13 mouse cellular contexts compared by ENCODE assay signal in genomic region chr4:53269999-53270398, GRCm38 (mm10).
DNase-seq lines count a peak whose midpoint lies in the region; ATAC-seq and TF ChIP-seq lines count a peak whose summit lies in the region.
"Had no signal": no experiment of that assay in that cellular context is flagged by ENCODE, and none has a peak within 500 bp of the region (broad histone marks: within the 10 kb centered on the region; RNA-seq: fewer than 3 reads in every experiment).

No protein-coding gene starts in this region.

- no peak for DNase-seq in lung, adult 2 months
- DNase-seq in heart, postnatal 10 days = peak; percentile 68 to 70
- no peak for DNase-seq in embryo, embryonic 10 days (ENCODE audit: low spot score)
- DNase-seq in left cerebral cortex, adult 2 months (ENCODE audit: extremely low spot score in 1 of 2, low spot score in 2 of 2) = no peak
- DNase-seq: liver, embryonic 13.5 days; right cerebral cortex, postnatal 14 days; thymus, postnatal 4 days had no signal

- intact Hi-C loops in heart, postnatal 10 days (cut with DNase I) = no loop called here
- intact Hi-C loops in left cerebral cortex, adult 2 months (cut with DNase I) = no loop called here

- WGBS in lung, embryonic 15.5 days = 51% methylated on average over 5 of the region's 5 CpGs
- WGBS in lung, adult 2 months = 65% methylated on average over 5 of the region's 5 CpGs
- 64% methylated on average over 5 of the region's 5 CpGs for WGBS in embryonic facial prominence, embryonic 15.5 days

- no peaks in the 10 kb centered on the region for H3K4me1 ChIP-seq in lung, embryonic 15.5 days
- no peaks in the 10 kb centered on the region for H3K4me1 ChIP-seq in lung, adult 2 months (ENCODE audit: control insufficient read depth, insufficient read depth, low read length)
- no peaks in the 10 kb centered on the region for H3K4me1 ChIP-seq in embryonic facial prominence, embryonic 15.5 days
- H3K4me1 ChIP-seq: embryonic facial prominence, embryonic 12.5 days; liver, embryonic 13.5 days had no signal

- no peak overlapping the region for H3K4me3 ChIP-seq in lung, embryonic 15.5 days
- no peak overlapping the region for H3K4me3 ChIP-seq in lung, adult 2 months (replicated peaks; ENCODE audit: extremely low read depth, low read depth, low read length)
- H3K4me3 ChIP-seq in embryonic facial prominence, embryonic 15.5 days (replicated peaks) = no peak overlapping the region
- no peak overlapping the region for H3K4me3 ChIP-seq in left cerebral cortex, adult 2 months
- H3K4me3 ChIP-seq: embryonic facial prominence, embryonic 12.5 days; liver, embryonic 13.5 days had no signal

- peak; percentile 72; the same call in 1 of the 2 replicates for ATAC-seq in lung, embryonic 15.5 days (ENCODE audit: borderline replicate concordance, extremely low read depth, low FRiP score, low TSS enrichment)
- peak; percentile 55; the same call in 1 of the 2 replicates for ATAC-seq in embryonic facial prominence, embryonic 15.5 days (ENCODE audit: insufficient number of reproducible peaks, low FRiP score, low TSS enrichment, low read depth)
- peak; percentile 95 for ATAC-seq in megakaryocyte-erythroid progenitor cell, adult 5-6 weeks (replicated peaks; ENCODE audit: low FRiP score, low TSS enrichment, poor library complexity, severe bottlenecking)
- ATAC-seq: hindbrain, postnatal 0 days; Patski had no signal

- H3K4me2 ChIP-seq in lung, embryonic 15.5 days = no peak overlapping the region
- no peak overlapping the region for H3K4me2 ChIP-seq in embryonic facial prominence, embryonic 15.5 days (replicated peaks)
- H3K4me2 ChIP-seq: embryonic facial prominence, embryonic 12.5 days; liver, embryonic 13.5 days had no signal

- no peaks in the 10 kb centered on the region for H3K9me3 ChIP-seq in lung, embryonic 15.5 days
- H3K9me3 ChIP-seq in embryonic facial prominence, embryonic 15.5 days (replicated peaks) = no peaks in the 10 kb centered on the region
- H3K9me3 ChIP-seq: embryonic facial prominence, embryonic 12.5 days; liver, embryonic 13.5 days had no signal

- H3K9ac ChIP-seq in lung, embryonic 15.5 days = no peak overlapping the region
- H3K9ac ChIP-seq in embryonic facial prominence, embryonic 15.5 days = no peak overlapping the region
- H3K9ac ChIP-seq: embryonic facial prominence, embryonic 12.5 days; liver, embryonic 13.5 days had no signal

- no peaks in the 10 kb centered on the region for H3K36me3 ChIP-seq in lung, embryonic 15.5 days
- H3K36me3 ChIP-seq in embryonic facial prominence, embryonic 15.5 days = no peaks in the 10 kb centered on the region
- H3K36me3 ChIP-seq: embryonic facial prominence, embryonic 12.5 days; liver, embryonic 13.5 days had no signal

- TF ChIP-seq CTCF in lung, adult 2 months (IDR thresholded peaks at IDR 0.05; ENCODE audit: insufficient read depth, low read length) = no peak
- no peak for TF ChIP-seq CTCF in left cerebral cortex, adult 2 months (IDR thresholded peaks at IDR 0.05)

- TF ChIP-seq POLR2A in lung, adult 2 months (IDR thresholded peaks at IDR 0.05; ENCODE audit: borderline replicate concordance, extremely low read depth, low read depth, low read length) = no peak

- H3K27me3 ChIP-seq in lung, embryonic 15.5 days = no peaks in the 10 kb centered on the region
- H3K27me3 ChIP-seq in embryonic facial prominence, embryonic 15.5 days = no peaks in the 10 kb centered on the region
- H3K27me3 ChIP-seq: embryonic facial prominence, embryonic 12.5 days; liver, embryonic 13.5 days; Patski had no signal

- H3K27ac ChIP-seq in lung, embryonic 15.5 days = peak overlapping the region; percentile 70
- no peak overlapping the region for H3K27ac ChIP-seq in embryonic facial prominence, embryonic 15.5 days (replicated peaks)
- H3K27ac ChIP-seq in left cerebral cortex, adult 2 months = no peak overlapping the region
- H3K27ac ChIP-seq: embryonic facial prominence, embryonic 12.5 days; hindbrain, postnatal 0 days; liver, embryonic 13.5 days had no signal

Comparison
In these comparisons a context has a peak if more than half of its experiments do, and no peak if none do; other contexts are left out.
1. DNase-seq: peak in heart, postnatal 10 days (2 of 2); none in lung, adult 2 months (single experiment), embryo, embryonic 10 days (single experiment) and left cerebral cortex, adult 2 months (0 of 2).
2. Peak in every context shown above with its lines, with median percentiles within 50 percentile points of each other: ATAC-seq.